Mouse (Mus musculus) megakaryocyte, embryonic 14.5 days (primary cell): Measurements from ENCODE around the gene Exoc3l4.

ENCODE experiments used
- FLI1 ChIP-seq: IDR thresholded peaks from 2 replicates; pipeline ENCODE4 v1.6.1; 2012; ENCODE audit warnings: low read length, inconsistent platforms, mixed read lengths
- GATA1 ChIP-seq: IDR thresholded peaks from 3 replicates; pipeline ENCODE4 v1.6.1; 2012; ENCODE audit warnings: mixed read lengths, low read length, inconsistent platforms, borderline replicate concordance

DNA sequence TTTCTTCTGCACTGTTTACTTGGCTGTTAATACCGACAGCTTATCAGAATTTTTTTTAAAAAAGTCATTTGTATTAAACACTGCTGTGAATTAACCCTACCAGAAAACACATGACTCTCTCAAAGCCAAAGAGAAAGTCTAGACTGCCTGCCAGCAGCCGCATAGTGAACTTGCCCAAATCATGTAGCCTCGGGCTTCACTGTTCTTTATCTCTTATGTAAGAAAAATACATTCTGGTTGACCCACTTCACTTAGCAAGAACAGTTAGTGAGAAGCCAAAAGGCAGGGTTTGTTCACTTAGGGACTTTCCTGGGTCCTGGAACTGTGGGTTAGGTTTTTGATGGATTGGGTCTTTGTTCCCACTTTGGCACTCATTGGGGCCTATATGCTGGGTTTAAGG is 54.9 kb downstream of the Exoc3l4 start:
- TF ChIP-seq GATA1 (no peak), FLI1 (no peak)
